Mouse (Mus musculus): ENCODE measurements around the gene Wdr45.
A peak's percentile ranks its signal among the peaks of the same experiment; 100 is the strongest.
"Not testable (repeated sequence)": the region's sequence is repeated elsewhere in the genome, so short reads cannot be mapped to it uniquely, and the experiment has no call there.

The Wdr45 gene

DNA sequence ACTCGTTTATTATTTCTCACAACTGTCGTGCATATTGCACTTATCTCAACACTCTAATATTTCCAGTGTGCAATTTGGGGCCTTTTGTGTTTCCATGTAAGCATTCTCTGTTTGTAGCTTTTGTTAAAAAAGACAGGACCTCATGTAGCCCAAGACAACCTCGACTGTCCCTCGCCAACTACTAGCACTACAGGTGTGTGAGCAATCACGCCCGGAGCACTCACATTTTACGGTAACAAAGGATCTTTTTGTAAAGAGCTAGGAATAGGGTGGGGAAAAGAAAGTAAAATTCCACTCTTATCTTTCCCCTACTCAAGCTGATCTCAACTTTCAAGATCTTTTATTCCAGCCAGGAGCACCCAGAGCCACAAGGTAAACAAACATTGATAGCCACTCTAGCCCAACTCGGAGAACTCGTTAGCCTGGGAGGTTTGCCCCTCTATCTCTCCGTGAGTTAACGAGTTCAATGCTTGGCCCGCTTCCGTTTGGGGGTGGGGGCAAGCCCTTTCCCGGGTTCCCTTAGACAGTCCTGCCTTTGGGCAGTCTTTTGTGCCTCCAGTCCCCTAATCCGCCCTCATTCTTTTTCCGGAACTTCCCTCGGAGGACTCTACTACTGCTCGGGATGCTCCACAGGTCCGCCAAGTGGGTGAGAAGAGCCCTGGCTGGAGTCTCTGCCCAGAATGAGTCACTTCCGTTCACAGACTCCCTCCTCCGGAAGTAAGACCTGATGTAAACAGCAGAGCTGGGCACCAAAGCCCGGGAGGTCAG lies 7.6 kb downstream of the Wdr45 start, which contains the start of gene Gm45208:
Gene Gm45208 (plus strand): TSS at position 732 of the 768 bp plus-strand sequence.
- peak; percentile 41 for DNase-seq (ENCODE audit: low spot score)

DNA sequence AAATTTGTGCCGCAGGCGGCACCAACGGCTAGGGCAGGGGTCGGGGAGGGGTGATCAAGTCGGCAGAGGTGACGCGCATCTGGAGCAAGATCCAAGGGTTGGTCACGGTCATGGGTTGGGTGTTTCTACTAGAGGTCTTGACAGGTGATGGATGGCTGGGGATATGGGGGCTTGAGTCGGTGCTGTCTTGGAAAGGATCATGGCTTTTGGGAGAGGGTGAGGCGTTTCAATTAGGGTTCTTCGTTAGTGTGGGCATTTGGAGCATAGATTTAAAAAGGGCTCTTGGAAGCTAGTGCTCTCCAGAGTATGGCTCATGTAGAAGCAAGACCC lies 8.1 kb downstream of the Wdr45 start:
- DNase-seq (ENCODE audit: low spot score): no peak

DNA sequence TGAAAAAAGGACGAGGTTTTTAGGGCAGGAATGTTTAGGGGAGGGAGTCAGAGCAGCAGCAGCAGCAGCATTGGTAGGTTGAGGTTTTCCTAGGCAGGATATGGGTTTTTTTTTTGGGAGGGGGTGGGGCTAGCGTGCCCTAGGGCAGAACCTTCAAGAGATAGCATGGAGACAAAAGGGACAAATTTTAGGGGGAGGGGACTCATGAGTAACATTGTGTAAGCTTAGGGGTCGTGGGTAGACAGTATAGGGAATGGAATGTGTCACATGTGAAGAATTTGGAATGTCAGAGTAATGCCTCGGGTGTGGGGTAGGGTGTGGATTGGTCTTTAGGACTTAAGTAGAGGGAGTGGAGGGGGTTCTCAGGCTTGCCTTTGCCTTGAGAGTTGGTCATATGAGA lies 8.6 kb downstream of the Wdr45 start:
- DNase-seq (ENCODE audit: low spot score): no peak

DNA sequence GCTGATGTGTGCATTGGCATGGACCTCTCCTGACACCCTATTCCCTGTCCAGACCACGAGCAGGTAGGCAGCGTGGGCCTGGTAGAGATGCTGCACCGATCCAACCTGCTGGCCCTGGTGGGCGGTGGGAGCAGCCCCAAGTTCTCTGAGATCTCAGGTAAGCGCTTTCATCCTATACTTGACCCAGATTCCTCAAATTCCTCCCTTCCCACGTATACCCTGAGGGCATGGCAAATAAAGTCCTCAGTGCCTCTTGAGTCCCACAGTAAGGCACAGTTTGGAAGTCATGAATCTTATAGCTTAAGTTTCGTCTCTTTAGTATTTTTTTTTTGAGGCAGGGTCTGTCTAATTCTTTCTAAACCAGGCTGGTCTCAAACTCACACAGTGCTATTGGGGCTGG lies 10.0 kb downstream of the Wdr45 start:
- no peak for DNase-seq (ENCODE audit: low spot score)

DNA sequence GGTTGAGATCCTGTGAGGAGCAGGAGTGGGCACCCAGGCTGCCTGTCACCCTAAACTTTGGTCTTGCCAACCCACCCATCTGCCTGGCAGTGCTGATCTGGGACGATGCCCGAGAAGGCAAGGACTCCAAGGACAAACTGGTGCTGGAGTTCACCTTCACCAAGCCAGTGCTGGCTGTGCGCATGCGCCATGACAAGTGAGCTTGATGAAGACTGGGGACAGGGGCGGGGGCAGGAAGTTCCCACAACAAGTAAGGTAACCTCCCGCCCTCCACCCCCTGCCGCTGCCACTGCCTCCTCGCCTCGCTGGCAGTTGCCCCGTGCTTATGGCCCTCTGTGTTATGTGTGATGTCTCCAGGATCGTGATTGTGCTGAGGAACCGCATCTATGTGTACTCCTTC lies 11.7 kb downstream of the Wdr45 start:
- DNase-seq (ENCODE audit: low spot score): no peak

DNA sequence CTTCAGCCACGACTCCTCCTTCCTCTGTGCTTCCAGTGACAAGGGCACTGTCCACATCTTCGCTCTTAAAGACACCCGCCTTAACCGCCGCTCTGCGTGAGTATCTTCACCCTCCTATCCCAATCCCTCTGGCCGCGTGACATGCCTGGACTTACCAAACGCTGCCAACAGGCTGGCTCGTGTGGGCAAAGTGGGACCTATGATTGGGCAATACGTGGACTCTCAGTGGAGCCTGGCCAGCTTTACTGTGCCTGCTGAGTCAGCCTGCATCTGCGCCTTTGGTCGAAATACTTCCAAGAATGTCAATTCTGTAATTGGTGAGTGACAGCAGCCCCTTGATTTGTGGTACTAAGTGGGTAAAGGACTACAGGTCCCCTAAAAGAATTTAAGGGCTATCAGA lies 13.0 kb downstream of the Wdr45 start:
- DNase-seq (ENCODE audit: low spot score): no peak

DNA sequence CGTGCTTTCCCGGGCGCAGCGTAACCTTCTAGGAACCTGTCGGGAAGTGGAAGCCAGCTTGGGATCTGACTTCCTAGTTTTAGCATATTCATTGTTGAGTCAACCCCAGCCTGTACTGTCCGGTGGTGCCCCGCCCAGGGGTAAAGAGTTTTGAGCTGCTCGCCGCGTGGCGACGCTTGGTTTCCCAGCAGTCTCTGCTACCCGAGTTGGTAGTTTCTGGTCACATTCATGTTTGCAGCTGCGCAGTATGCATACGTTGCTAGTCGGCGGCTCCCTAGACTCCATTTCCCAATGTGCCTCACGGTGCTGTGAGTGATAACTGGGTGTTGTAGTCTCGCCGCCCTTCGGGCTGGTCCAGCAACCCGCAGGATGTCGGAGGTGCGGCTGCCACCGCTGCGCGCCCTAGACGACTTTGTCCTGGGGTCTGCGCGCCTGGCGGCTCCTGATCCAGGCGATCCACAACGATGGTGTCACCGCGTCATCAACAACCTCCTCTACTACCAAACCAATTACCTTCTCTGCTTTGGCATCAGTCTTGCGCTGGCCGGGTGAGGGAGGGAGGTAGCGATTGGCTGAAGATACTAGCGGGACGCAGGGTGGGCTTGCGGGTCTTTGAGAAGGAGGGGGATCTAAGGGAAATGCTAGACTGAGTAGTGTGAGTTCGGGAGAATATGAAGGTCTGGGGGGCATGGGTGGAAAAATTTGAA lies 14.2 kb downstream of the Wdr45 start, which contains the start of gene Praf2:
Gene Praf2 (plus strand): TSS at position 225 of the 707 bp plus-strand sequence.
- DNase-seq (ENCODE audit: low spot score): peak; percentile 28

DNA sequence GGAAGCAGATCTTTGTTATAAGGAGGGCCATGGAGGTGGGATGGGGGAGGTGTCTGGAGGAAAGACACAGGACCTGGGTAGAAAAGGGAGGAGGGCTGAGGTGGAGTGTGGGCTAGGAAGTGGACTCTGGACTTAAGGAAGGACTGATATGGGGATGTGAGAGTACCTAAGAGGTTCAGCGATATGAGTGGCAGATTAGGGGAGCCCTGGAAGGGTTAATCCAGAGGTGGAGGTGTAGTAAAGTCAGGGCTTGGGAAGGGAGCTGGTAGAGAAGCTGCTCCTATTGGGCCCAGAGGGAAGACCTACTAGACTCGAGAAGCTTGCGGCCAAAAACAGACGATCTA lies 14.8 kb downstream of the Wdr45 start:
- no peak for DNase-seq (ENCODE audit: low spot score)

DNA sequence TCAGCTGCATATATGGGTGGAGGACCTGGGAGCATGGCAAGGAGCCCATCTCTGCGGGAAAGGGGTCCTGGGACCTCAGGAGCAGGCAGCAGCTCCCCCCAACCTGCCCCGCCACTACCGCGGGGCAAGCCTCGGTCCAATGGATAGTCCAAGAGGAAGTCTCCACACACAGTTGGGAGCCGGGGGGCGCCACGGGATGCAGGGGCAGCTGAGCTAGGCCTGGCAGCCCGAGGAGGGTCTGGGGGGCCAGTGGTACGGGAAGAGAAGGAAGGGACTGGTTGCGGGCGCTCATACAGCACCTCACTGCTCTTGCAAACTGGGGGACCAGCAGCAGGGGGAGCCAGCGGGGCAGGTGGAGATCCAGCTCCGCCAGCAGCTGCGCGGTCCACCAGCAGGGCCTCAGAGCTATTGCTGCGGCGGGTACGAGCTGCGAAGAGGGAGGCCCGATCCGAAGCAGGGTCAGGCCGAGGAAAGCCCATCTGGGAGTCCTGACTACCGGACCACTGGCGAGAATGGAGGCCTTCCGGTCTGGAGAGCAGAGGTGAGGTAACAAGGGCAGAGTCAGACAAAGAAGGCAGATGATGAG lies 19.5 kb downstream of the Wdr45 start:
- DNase-seq (ENCODE audit: low spot score): peak; percentile 52

DNA sequence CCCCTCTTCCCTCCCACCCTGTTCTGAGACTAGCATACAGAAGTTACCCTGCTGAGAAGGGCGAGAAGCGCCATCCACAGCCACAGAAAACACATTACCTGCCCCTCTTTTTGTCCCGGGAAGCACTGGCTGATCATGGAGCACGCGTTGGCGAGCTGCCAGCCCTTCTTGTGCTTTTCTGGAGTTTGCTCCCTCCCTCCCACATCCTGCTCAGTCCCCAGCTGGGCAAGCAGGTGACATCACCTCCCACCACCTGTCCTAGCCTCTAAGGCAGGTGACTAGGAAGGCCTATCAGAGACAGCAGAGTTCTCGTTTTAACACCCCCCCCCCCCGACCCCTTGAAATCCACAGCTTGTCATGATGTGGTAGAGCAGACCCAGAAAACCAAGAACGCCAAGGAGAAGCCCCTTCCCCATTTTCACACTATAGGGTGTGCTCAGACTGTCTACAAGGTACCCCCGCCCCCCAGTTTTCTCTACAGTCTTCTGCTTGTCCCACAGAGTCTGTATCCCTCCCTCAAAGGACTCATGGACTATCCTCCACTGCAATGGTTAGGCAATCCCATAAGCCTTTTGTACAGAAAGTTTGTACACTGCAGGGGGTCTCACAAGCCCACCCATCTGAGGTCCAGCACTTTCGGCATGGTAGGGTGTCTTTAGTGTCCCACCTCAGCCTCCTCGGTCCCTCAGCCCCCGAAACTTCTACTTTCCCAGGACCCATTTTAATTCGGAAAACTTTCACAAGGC lies 25.4 kb downstream of the Wdr45 start:
- DNase-seq (ENCODE audit: low spot score): no peak

DNA sequence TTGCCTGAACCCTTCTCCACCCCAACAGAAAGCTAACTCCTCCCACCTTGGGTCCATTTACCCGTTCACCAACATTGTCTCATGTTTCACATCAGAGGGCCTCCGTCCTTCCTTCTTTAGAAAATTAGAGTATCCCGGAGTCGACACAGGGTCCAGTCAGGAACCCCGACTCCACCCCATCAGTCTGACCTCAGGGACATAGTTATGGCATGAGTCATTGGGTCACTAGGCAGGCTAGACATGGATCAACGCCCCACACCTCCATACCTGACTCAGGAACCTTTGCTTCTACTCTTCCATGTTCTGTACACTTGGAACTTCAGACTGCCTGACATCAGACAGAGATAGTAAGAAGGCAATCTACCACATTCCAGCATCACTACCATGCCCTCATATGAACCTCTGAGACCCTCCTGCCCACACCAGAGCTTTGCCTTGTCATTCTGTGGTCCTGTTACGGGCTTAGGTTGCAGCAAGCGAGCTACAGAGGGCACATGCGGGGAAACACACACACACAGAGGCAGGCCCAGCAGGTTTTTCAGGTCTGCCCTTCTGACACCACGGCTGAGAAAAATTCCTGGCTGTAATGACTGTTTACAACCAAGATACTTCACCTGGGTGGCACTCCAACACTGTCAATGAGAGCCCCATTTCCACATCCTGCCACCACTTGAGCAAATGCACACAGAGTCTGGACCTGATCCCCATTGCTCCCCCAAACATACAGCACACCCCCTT lies 26.1 kb downstream of the Wdr45 start:
- peak; percentile 25 for DNase-seq (ENCODE audit: low spot score)

DNA sequence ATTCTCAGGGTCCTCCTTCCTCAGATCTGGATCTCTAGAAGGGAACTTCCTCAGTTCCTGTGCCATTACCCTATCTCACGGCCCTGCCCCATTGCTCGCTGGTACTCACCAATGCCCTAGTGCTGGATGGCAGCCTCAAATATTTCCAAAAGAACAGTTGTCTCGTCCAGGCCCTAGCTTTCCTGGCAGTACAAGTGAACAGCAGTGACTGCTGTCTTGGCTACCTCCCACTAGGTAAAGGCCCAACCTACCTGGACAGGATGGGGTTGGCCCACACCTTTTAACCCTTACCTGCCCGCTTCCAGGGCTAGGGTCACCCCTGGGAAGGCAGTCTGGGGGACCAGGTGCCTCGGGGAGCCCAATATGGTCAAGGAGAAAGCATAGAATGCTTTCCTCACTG lies 27.0 kb downstream of the Wdr45 start:
- no peak for DNase-seq (ENCODE audit: low spot score)

DNA sequence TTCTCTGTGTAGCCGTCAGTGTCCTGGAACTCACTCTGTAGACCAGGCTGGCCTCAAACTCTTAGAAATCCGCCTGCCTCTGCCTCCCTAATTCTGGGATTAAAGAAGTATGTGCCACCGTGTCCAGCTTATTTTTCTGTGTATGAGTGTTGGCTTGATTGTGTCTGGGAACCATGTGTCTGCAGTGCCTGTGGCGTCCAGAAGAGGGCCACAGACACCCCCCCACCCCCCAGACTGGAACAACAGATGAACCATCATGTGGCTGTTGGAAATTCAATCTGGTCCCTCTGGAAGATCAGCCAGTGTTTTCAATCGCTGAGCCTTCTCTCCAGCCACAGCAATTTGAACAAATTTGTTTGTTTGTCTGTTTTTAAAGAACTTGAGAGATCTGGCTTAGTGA lies 29.3 kb downstream of the Wdr45 start:
- no peak for DNase-seq (ENCODE audit: low spot score)

DNA sequence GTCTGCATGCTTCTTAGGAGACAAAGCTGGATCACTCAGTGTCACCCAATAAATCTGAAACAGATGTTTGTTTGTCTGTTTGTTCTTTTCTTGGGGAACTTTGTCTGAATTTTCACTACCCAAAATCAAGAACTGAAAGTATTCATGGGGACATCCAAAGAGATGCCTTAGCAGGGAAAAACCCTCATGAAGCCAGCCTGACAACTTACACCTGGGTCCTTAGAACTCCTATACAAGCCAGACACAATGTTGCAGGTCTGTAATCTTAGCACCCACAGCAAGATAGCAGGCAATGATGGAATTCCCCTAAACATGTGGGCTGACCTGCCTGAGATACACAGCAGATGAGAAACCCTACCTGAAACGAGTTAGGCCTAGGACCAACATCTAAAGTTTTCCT lies 30.8 kb downstream of the Wdr45 start:
- DNase-seq (ENCODE audit: low spot score): no peak

DNA sequence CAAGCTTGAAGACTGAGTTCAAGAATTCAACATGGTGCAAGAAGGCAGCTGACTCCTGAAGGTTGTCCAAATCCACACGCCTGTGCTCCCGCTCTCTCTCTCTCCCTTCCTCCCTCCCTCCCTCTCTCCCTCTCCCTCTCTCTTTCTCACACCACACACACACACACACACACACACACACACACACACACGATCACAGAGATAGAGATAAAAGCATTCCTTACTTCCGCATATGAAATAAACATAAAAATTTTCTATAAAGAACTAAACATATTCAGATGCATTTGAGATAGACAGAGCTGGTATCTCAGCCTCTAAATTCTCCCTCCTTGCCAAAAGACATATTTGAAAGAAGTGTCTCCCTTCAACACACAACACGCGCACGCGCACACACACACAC lies 31.3 kb downstream of the Wdr45 start:
- DNase-seq (ENCODE audit: low spot score): no peak

DNA sequence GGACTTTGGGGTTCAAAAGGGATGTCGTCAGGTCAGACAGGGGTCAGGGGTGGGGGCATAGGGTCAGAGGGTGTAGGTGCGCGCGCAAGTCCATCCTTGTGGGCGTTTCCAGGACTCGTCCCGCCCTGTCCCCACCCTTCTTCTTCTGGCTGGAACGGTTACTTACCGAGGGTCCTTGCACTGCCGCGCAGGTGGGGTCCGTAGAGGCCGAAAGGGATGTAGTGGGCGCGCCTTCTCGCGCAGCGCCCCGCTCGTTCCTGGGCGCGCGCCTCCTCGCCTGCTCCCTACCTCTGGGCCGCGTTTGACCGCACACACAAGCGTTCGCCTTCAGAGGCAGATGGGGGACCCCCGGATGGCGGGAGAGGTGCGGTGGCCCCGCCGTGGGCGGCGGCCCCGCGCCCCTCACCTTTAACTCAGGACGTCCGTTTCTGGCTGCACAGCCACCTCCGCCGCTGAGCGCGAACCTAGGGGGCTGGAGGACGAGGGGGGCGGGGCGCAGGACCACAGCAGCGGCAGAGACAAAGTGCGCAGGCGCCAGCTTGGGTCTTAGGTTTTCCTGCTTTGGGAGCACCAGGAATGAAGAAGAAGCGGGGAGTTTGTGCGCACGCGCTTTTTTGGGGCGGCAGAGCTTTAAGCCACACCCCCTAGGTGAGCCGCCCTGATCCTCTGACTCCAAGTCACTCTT lies 36.4 kb downstream of the Wdr45 start, which contains the start of gene Ccdc120:
Gene Ccdc120 (minus strand): TSS at position 474 of the 685 bp plus-strand sequence.
- DNase-seq (ENCODE audit: low spot score): no peak

DNA sequence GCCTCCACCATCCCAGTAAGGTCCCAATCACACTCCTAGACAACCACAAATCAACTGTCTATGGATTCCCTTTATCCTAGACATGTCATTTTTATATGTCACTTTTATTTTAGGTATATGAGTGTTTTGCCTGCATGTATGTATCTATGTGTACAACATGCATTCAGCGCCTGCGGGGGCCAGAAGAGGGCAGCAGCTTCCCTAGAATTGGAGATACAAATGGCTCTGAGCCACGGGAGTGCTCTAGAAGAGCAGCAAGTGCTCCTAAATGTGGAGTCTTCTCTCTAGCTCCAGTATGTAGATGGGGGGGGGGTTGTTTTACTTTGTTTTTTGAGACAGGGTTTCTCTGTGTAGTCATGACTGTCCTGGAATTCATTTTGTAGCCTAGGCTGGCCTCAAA lies 39.5 kb downstream of the Wdr45 start:
- DNase-seq (ENCODE audit: low spot score): not testable (repeated sequence)

DNA sequence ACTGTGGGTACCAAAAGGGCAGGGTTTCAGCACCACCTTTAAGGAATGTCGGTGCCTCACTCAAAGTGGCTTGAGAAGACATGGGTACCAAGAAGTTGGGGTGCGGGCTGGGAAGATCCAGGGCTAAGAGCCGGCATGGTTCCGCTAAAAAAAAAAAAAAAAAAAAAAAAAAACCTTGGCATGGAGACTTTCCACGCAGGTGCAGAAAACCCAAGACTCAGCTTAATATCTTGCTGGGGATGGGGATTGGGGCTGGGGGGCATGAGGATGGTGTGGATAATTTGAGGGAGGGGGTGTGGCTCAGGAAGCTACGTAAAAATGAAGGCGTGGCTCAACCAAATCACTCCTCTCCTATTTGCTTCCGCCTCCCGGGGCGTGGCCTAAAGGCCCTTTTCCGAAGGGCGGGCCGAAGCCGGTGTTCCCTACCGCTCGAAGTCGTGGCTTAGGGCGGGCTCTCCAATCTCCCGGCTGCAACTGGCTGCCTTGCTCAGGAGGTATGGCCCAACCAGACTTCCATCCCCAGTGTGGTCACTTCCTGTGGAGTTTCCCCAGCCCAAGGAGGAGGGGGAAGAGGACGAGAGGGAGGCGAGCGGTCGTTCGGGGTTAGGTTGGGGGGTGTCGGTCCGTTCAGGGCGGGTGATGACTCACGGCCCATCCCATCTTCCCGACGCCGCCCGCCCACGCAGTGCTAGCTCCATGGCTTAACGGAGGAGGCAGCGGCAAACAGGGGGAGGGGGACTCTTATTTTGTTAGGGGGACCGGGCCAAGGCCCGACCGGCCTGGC lies 48.2 kb downstream of the Wdr45 start, which contains the start of gene Tfe3:
Gene Tfe3 (plus strand): TSS at position 424 of the 784 bp plus-strand sequence.
- DNase-seq (ENCODE audit: low spot score): peak; percentile 74

DNA sequence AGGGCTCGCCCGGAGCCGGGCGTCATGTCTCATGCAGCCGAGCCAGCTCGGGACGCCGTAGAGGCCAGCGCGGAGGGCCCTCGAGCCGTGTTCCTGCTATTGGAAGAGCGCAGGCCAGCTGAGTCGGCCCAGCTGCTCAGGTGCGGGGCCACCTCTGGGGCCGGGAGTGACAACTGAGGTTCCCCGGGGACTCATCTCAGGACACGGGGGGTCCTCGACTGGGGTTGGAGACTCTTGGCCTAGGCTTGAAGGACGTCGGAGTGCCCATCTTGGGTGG lies 48.7 kb downstream of the Wdr45 start:
- DNase-seq (ENCODE audit: low spot score): no peak

DNA sequence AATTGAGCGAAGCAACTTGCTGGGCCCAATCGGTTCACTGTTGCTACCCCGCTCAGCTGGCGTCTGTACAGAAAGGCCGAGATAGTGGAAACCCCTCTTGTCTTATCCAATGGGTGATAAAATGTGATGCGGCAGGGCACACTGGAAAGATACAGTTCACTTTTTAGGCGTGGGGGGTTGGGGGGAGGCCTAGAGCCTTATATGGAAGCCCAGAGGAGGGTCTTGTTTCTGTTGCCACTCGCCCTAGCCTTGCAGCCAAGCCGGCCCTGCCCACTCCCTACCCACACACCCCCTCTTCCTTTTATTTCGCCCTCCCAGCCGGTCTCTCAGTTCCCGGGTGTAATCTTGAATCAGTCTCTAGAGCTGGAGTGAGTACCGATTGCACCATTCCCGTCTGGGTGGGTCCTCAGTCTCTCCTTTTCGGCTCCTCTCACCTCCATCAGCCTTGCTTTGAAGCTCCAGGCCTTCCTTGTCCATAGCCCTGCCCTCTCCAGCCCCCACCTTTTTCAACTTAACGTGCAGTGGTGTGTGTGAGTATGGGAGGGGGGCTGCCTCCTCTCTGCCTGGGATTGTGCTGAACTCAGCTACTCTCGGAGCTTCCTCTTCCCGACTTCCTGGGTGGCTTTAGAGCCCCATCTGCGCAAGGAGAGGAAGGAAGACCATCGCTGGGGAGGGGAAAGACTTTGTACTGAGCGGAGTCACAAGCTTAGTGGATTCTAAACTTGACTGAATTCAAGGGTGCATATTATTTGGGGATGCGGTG lies 49.7 kb downstream of the Wdr45 start:
- DNase-seq (ENCODE audit: low spot score): peak; percentile 15
